Mouse (Mus musculus) retina, embryonic 14.5 days (tissue): ENCODE measurements at regions not wholly inside any gene's neighbourhood (a gene's known extent, or its start where the extent isn't known, plus 50 kb on each side); places are given as distances from the start of the nearest gene placed in this dataset.

Source experiments
- DNase-seq: peaks from one replicate; pipeline ENCODE4 v3.0.0-alpha.2; 2015; ENCODE audit warnings: low spot score

DNA sequence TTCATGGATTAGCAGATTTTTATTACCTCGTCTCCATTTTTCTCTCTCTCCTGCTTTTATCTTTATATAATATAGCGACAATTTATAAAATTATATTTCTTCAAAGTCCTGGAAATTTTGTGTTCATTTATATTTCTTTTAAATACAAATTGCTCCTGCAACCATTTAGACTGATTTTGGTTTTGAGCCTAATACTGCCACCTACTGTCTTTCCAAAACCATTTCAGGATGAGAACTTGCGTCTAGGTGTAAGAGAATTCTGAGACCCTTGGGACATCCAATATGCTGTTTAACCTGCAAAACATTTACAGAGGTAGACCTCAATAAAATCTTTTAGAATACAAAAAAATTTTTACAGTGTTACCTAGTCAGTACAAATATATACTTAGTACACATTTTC lies 158.1 kb downstream of the Gm6377 start:
- DNase-seq, result peak; percentile 20

DNA sequence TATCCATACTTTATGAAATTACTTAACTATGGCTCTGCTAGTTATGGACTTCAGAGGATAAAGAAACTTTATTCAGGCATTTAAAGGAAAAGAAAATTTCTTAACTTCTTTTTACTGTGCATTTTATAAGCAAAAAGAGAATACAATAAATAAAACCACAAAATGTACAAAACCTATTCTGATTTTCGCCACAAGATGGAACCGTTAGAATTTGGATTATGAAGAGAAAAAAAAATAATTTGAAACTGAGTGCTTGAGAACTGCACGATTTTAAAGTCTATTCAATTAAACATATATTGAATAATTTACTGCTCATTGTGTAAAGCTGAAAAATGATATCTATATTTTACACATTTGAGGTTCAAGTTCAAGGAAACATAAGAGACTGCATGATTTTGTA lies 196.4 kb downstream of the Gm6377 start:
- peak; percentile 3 for DNase-seq

DNA sequence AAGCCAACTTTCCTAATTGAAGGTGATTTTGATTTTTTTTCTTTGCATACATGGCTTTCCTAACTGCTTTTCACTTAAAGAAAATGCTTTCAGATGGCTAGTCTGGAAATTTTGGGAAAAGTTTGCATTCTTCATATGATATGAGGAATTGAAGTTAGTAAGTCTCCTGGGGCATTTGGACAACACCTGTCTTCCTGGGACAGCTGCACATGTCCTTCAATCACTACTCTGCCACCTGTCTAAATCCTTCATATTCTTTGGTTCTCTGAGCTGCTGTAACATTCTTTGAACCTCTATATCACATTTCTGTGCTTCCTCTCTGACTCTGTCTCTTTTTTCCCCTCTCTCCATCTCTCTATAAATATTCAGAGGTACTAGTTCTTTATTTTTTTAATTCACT lies 246.4 kb downstream of the Gm6377 start:
- DNase-seq, result no peak
